Mouse (Mus musculus): Measurements from ENCODE around the gene Hdac5. TPM values are rescaled to one million over a fixed set of nuclear protein-coding genes. Genes with fewer than 3 reads are reported as not detected.
A peak's percentile ranks its signal among the peaks of the same experiment; 100 is the strongest.

Gene Hdac5
- polyA plus RNA-seq, 1 experiment from 2014 or later: 31.9 TPM

GRCm38 (mm10) chr11:102263211-102263610, 33.2 kb upstream of the Hdac5 start:
- no peak overlapping the region for H3K9ac ChIP-seq (ENCODE audit: low read length)
- no peaks in the 10 kb centered on the region for H3K9me3 ChIP-seq (ENCODE audit: control insufficient read depth, low read length)
- H3K4me2 ChIP-seq: no peak overlapping the region
- peaks cover 5% of the 10 kb centered on the region for H3K36me3 ChIP-seq (ENCODE audit: control insufficient read depth, insufficient read depth, low read length)
- 91% methylated on average over 7 of the region's 7 CpGs for WGBS
- DNase-seq (ENCODE audit: low spot score, missing footprints) (no peak), ATAC-seq (ENCODE audit: low FRiP score) (no peak)
- H3K27ac ChIP-seq (ENCODE audit: low read depth, low read length): no peak overlapping the region
- no peak overlapping the region for H3K4me3 ChIP-seq (ENCODE audit: low read depth, low read length)
- H3K27me3 ChIP-seq (ENCODE audit: control insufficient read depth, insufficient read depth, low read length): no peaks in the 10 kb centered on the region
- no peaks in the 10 kb centered on the region for H3K4me1 ChIP-seq (ENCODE audit: control insufficient read depth, insufficient read depth, low read length)

DNA sequence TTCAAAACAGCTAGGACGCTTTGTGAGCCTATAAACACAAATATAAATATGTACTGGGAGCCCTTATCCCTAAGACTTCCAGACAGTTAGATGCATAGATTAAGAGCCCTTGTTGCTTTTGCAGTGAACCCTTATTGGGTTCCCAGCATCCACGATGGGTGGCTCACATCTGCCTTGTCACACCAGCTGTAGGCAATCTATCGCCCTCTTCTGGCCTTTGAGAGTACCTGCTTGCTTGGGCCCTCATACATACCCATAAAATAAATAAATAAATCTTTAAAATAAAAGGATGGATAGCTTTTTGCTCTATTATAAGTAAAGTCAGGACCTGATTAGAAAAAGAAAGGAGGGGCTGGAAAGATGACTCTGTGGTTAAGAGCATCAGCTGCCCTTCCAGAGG, 28.6 kb upstream of the Hdac5 start:
- no peak for DNase-seq (ENCODE audit: low spot score, missing footprints)
- peaks cover 3% of the 10 kb centered on the region; the same call in 1 of the 2 replicates for H3K4me1 ChIP-seq (ENCODE audit: control insufficient read depth, insufficient read depth, low read length)
- no peaks in the 10 kb centered on the region for H3K27me3 ChIP-seq (ENCODE audit: control insufficient read depth, insufficient read depth, low read length)
- H3K27ac ChIP-seq (ENCODE audit: low read depth, low read length): no peak overlapping the region
- 91% methylated on average over 3 of the region's 3 CpGs for WGBS
- H3K4me3 ChIP-seq (ENCODE audit: low read depth, low read length): no peak overlapping the region
- H3K4me2 ChIP-seq: no peak overlapping the region
- no peak for ATAC-seq (ENCODE audit: low FRiP score)
- H3K36me3 ChIP-seq (ENCODE audit: control insufficient read depth, insufficient read depth, low read length): peaks cover 6% of the 10 kb centered on the region
- H3K9ac ChIP-seq (ENCODE audit: low read length): no peak overlapping the region
- H3K9me3 ChIP-seq (ENCODE audit: control insufficient read depth, low read length): no peaks in the 10 kb centered on the region

DNA sequence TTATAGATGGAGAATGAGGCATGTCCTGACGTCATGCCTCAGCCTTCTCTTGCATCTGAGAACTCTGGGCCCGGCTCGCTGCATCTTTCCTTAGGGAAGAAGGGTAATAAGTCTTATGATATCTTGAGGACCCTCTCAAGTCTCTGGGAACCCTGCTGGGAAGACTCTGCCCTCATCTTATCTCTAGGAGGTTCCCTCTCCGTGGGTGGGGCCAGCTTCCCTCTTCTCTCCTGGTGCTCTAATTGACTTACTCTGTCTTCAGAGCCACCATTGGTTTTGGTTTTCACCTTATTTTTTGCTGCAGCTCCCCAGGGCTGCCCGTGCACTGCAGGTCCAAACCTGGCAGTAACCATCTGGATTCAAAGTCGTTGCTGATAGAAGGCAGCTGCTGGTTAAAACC, 28.1 kb upstream of the Hdac5 start:
- no peak for ATAC-seq (ENCODE audit: low FRiP score)
- Histone ChIP-seq H3K4me1 (ENCODE audit: control insufficient read depth, insufficient read depth, low read length) (peaks cover 3% of the 10 kb centered on the region; the same call in 1 of the 2 replicates), H3K4me3 (ENCODE audit: low read depth, low read length) (no peak overlapping the region), H3K27me3 (ENCODE audit: control insufficient read depth, insufficient read depth, low read length) (no peaks in the 10 kb centered on the region), H3K36me3 (ENCODE audit: control insufficient read depth, insufficient read depth, low read length) (peaks cover 6% of the 10 kb centered on the region), H3K9me3 (ENCODE audit: control insufficient read depth, low read length) (no peaks in the 10 kb centered on the region), H3K4me2 (no peak overlapping the region), H3K9ac (ENCODE audit: low read length) (no peak overlapping the region), H3K27ac (ENCODE audit: low read depth, low read length) (no peak overlapping the region)
- WGBS: 83% methylated on average over 6 of the region's 6 CpGs
- DNase-seq (ENCODE audit: low spot score, missing footprints): no peak

GRCm38 (mm10) chr11:102257514-102257913, 27.5 kb upstream of the Hdac5 start:
- no peak for DNase-seq (ENCODE audit: low spot score, missing footprints)
- Histone ChIP-seq H3K4me3 (ENCODE audit: low read depth, low read length) (no peak overlapping the region), H3K36me3 (ENCODE audit: control insufficient read depth, insufficient read depth, low read length) (peaks cover 6% of the 10 kb centered on the region), H3K27me3 (ENCODE audit: control insufficient read depth, insufficient read depth, low read length) (no peaks in the 10 kb centered on the region), H3K9ac (ENCODE audit: low read length) (no peak overlapping the region), H3K4me2 (no peak overlapping the region), H3K9me3 (ENCODE audit: control insufficient read depth, low read length) (no peaks in the 10 kb centered on the region), H3K27ac (ENCODE audit: low read depth, low read length) (no peak overlapping the region), H3K4me1 (ENCODE audit: control insufficient read depth, insufficient read depth, low read length) (peaks cover 3% of the 10 kb centered on the region; the same call in 1 of the 2 replicates)
- 36% methylated on average over 9 of the region's 9 CpGs for whole genome bisulfite sequencing
- no peak for ATAC-seq (ENCODE audit: low FRiP score)

DNA sequence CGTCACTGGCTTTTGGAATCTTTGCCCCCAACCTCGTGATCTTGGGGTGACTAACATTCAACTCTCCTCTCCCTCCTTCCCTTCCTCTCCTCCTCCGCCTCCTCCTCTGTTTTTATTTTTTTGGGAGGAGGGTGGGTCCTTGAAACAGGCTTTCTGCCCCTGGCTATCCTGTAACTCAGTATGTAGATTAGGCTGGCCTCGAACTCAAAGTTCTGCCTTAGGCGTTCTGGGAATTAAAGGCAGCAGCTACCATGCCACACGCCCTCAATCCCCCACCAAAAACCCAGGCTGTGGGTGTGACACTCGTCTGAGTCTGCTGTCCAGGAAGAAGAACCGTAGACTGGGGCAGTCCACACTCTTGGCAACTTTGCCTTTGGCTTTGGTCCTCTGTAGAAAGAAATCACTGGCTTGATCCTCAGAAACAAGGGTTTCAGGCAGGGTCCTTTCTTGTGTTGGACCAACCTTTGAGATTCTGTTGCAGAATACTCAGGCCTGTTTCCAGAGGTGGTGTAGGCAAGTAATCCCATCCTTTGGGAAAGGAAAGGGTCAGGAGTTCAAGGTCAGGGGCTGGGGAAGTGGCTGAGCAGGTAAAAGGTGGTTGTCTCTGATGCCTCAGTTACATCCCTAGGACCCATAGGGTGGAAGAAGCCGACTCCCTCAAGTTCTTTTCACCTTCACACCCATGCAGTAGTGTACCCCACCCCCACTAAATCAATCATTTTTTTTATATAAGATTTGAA, 19.6 kb upstream of the Hdac5 start:
- ATAC-seq (ENCODE audit: low FRiP score): no peak; the same call in 1 of the 2 replicates
- peak overlapping the region; percentile 72 for H3K4me3 ChIP-seq (ENCODE audit: low read depth, low read length)
- no peak for DNase-seq (ENCODE audit: low spot score, missing footprints)
- peak overlapping the region; percentile 72 for H3K9ac ChIP-seq (ENCODE audit: low read length)
- peaks cover 3% of the 10 kb centered on the region; the same call in 1 of the 2 replicates for H3K27me3 ChIP-seq (ENCODE audit: control insufficient read depth, insufficient read depth, low read length)
- H3K4me2 ChIP-seq: peak overlapping the region; percentile 78
- H3K9me3 ChIP-seq (ENCODE audit: control insufficient read depth, low read length): no peaks in the 10 kb centered on the region
- peaks cover 23% of the 10 kb centered on the region for H3K4me1 ChIP-seq (ENCODE audit: control insufficient read depth, insufficient read depth, low read length)
- no peak overlapping the region for H3K27ac ChIP-seq (ENCODE audit: low read depth, low read length)
- H3K36me3 ChIP-seq (ENCODE audit: control insufficient read depth, insufficient read depth, low read length): no peaks in the 10 kb centered on the region
- 12% methylated on average over 9 of the region's 9 CpGs for WGBS

- H3K36me3 ChIP-seq (ENCODE audit: control insufficient read depth, insufficient read depth, low read length): no peaks in the 10 kb centered on the region
- peak within 1 kb of the TSS; percentile 78 for H3K4me2 ChIP-seq
- DNase-seq (ENCODE audit: low spot score, missing footprints): peak; percentile 100
- peaks cover 23% of the 10 kb centered on the region for H3K4me1 ChIP-seq (ENCODE audit: control insufficient read depth, insufficient read depth, low read length)
- H3K9ac ChIP-seq (ENCODE audit: low read length): peak within 1 kb of the TSS; percentile 72
- peak within 1 kb of the TSS; percentile 72 for H3K4me3 ChIP-seq (ENCODE audit: low read depth, low read length)
- H3K9me3 ChIP-seq (ENCODE audit: control insufficient read depth, low read length): no peaks in the 10 kb centered on the region
- peak; percentile 76 for ATAC-seq (ENCODE audit: low FRiP score)
- under 1% methylated on average over 41 of the region's 41 CpGs for WGBS
- H3K27ac ChIP-seq (ENCODE audit: low read depth, low read length): no peak within 1 kb of the TSS; the same call in 1 of the 2 replicates
- peaks cover 3% of the 10 kb centered on the region; the same call in 1 of the 2 replicates for H3K27me3 ChIP-seq (ENCODE audit: control insufficient read depth, insufficient read depth, low read length)
These were observed 18.8 kb upstream of the Hdac5 start, which contains the start of gene BC030867 for GRCm38 (mm10) chr11:102248630-102249230. TSS of gene BC030867 (plus strand) at chr11:102248882.

DNA sequence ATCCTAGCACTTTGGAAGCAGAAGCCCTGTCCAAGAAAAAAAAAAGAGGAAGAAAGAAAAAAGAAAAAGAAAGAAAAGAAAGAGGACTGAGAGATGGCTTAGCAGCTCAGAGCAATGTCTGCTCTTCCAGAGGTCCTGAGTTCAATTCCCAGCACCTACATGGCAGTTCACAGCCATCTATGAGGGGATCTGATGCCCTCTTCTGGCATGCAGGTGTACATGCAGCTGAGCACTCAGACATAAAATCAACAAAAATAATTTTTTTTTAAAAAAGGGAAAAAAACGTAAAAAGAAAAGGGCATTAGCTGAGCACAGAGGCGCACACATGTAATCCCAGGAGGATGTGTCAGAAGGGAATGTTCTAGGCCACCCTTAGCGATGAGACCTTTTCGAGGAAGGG, 16.9 kb upstream of the Hdac5 start:
- H3K27me3 ChIP-seq (ENCODE audit: control insufficient read depth, insufficient read depth, low read length): peaks cover 3% of the 10 kb centered on the region; the same call in 1 of the 2 replicates
- ATAC-seq (ENCODE audit: low FRiP score) (no peak), DNase-seq (ENCODE audit: low spot score, missing footprints) (no peak)
- peaks cover 23% of the 10 kb centered on the region for H3K4me1 ChIP-seq (ENCODE audit: control insufficient read depth, insufficient read depth, low read length)
- H3K4me3 ChIP-seq (ENCODE audit: low read depth, low read length): no peak overlapping the region
- WGBS: 86% methylated on average over 4 of the region's 4 CpGs
- no peaks in the 10 kb centered on the region for H3K9me3 ChIP-seq (ENCODE audit: control insufficient read depth, low read length)
- H3K27ac ChIP-seq (ENCODE audit: low read depth, low read length): no peak overlapping the region
- no peak overlapping the region for H3K9ac ChIP-seq (ENCODE audit: low read length)
- no peak overlapping the region for H3K4me2 ChIP-seq
- no peaks in the 10 kb centered on the region for H3K36me3 ChIP-seq (ENCODE audit: control insufficient read depth, insufficient read depth, low read length)

GRCm38 (mm10) chr11:102246273-102246635, 16.3 kb upstream of the Hdac5 start:
- no peaks in the 10 kb centered on the region for H3K9me3 ChIP-seq (ENCODE audit: control insufficient read depth, low read length)
- peaks cover 3% of the 10 kb centered on the region; the same call in 1 of the 2 replicates for H3K27me3 ChIP-seq (ENCODE audit: control insufficient read depth, insufficient read depth, low read length)
- no peaks in the 10 kb centered on the region for H3K36me3 ChIP-seq (ENCODE audit: control insufficient read depth, insufficient read depth, low read length)
- whole genome bisulfite sequencing: 85% methylated on average over 6 of the region's 6 CpGs
- no peak overlapping the region for H3K9ac ChIP-seq (ENCODE audit: low read length)
- no peak for ATAC-seq (ENCODE audit: low FRiP score)
- H3K27ac ChIP-seq (ENCODE audit: low read depth, low read length): no peak overlapping the region
- no peak for DNase-seq (ENCODE audit: low spot score, missing footprints)
- no peak overlapping the region for H3K4me2 ChIP-seq
- H3K4me1 ChIP-seq (ENCODE audit: control insufficient read depth, insufficient read depth, low read length): peaks cover 23% of the 10 kb centered on the region
- no peak overlapping the region for H3K4me3 ChIP-seq (ENCODE audit: low read depth, low read length)

DNA sequence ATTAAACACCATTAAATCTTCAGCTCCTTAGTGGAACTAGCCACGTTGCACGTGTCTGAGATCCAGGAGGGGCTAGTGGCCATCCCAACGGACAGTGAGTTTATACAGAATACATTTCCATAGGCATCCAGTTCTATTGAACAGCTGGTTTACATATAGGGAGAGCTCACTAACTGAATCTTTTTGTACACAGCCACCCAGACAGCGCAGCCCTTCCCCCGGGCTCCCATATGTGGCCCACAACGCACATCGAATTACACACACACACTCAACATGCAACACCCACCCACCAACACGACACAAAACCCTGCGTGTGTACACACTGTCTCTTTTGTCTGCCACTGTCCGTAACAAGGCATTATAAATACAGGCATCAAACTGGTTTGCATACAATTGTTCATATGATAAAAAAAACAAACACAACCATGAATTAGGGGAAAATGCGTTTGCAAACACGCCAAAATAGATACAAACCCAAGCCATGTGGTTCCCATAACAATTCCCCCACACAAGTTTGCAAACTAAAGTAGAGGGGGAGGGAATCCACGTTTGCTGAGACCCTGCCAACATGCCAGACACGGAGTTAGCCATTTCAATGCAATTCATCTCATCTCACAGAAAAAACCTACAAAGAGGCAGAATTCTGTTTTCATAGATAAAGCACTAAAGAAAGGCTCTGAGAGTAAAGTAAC, 15.8 kb upstream of the Hdac5 start:
- Histone ChIP-seq H3K27me3 (ENCODE audit: control insufficient read depth, insufficient read depth, low read length) (peaks cover 3% of the 10 kb centered on the region; the same call in 1 of the 2 replicates), H3K4me1 (ENCODE audit: control insufficient read depth, insufficient read depth, low read length) (peaks cover 23% of the 10 kb centered on the region), H3K36me3 (ENCODE audit: control insufficient read depth, insufficient read depth, low read length) (no peaks in the 10 kb centered on the region), H3K4me2 (peak overlapping the region; percentile 68), H3K9me3 (ENCODE audit: control insufficient read depth, low read length) (no peaks in the 10 kb centered on the region), H3K4me3 (ENCODE audit: low read depth, low read length) (peak overlapping the region; percentile 27), H3K9ac (ENCODE audit: low read length) (peak overlapping the region; percentile 47), H3K27ac (ENCODE audit: low read depth, low read length) (no peak overlapping the region)
- peak; percentile 86 for DNase-seq (ENCODE audit: low spot score, missing footprints)
- no peak for ATAC-seq (ENCODE audit: low FRiP score)
- WGBS: 64% methylated on average over 14 of the region's 14 CpGs
